Mouse (Mus musculus) stomach, postnatal 0 days (tissue): ENCODE measurements around the gene Egfr.

ENCODE experiments used
- CTCF ChIP-seq: IDR thresholded peaks from 2 replicates; pipeline ENCODE4 v1.5.1; 2016; ENCODE audit warnings: antibody characterized with exemption, low read depth, mild to moderate bottlenecking, moderate library complexity
- EP300 ChIP-seq: optimal IDR thresholded peaks from 2 replicates; pipeline ENCODE3; 2016; ENCODE audit warnings: antibody characterized with exemption

- TF ChIP-seq EP300 (no peak), CTCF (no peak)
Observed at GRCm38 (mm10) chr11:16772717-16773116, 20.7 kb downstream of the Egfr start.
